Mouse (Mus musculus) bone marrow, adult 2 months (tissue): ENCODE measurements around the gene Kcnab1. TPM values are rescaled to one million over a fixed set of nuclear protein-coding genes. Genes with fewer than 3 reads are reported as not detected.
A peak's percentile ranks its signal among the peaks of the same experiment; 100 is the strongest.

Experiments
- H3K27ac ChIP-seq: fragments of 200-500 bp; 2 replicates; pipeline ENCODE4 v1.5.1; 2012; ENCODE audit warnings: low read depth, mild to moderate bottlenecking, control low read depth, inconsistent platforms, low read length; ENCODE audit not compliant: control insufficient read depth, poor library complexity, insufficient read depth
- H3K4me1 ChIP-seq: fragments of 200-500 bp; 2 replicates; pipeline ENCODE4 v1.6.1; 2011; ENCODE audit warnings: low read length; ENCODE audit not compliant: control insufficient read depth, insufficient read depth
- H3K4me3 ChIP-seq: fragments of 200-500 bp; replicated peaks from 2 replicates; pipeline ENCODE3; 2011; ENCODE audit warnings: mild to moderate bottlenecking, low read depth, low read length, control low read depth; ENCODE audit not compliant: control insufficient read depth
- CTCF ChIP-seq: fragments of 200-500 bp; IDR thresholded peaks from 2 replicates; pipeline ENCODE4 v1.5.1; 2011; ENCODE audit warnings: low read length, control low read depth; ENCODE audit not compliant: control insufficient read depth, insufficient read depth
- POLR2A ChIP-seq: fragments of 200-500 bp; IDR thresholded peaks from 2 replicates; pipeline ENCODE4 v1.6.1; 2011; ENCODE audit warnings: low read depth, mild to moderate bottlenecking, control low read depth, low read length, borderline replicate concordance; ENCODE audit not compliant: control insufficient read depth
- WGBS: fragments of 180-500 bp; shearing (Covaris S2); methylation state at CpG from one replicate; pipeline ENCODE4 v1.1.7; 2018; 5-methylcytosine and 5-hydroxymethylcytosine counted together
- polyA plus RNA-seq: library from polyadenylated mRNA; stranded (reverse); fragments of >200 nt; gene quantifications from 2 replicates; pipeline ENCODE4 v1.2.4, GENCODE M21; 2011; ENCODE audit warnings: low replicate concordance; ENCODE audit not compliant: missing spikeins, insufficient read depth, insufficient read length

Gene Kcnab1
- polyA plus RNA-seq, 1 experiment: 2.2 TPM

DNA sequence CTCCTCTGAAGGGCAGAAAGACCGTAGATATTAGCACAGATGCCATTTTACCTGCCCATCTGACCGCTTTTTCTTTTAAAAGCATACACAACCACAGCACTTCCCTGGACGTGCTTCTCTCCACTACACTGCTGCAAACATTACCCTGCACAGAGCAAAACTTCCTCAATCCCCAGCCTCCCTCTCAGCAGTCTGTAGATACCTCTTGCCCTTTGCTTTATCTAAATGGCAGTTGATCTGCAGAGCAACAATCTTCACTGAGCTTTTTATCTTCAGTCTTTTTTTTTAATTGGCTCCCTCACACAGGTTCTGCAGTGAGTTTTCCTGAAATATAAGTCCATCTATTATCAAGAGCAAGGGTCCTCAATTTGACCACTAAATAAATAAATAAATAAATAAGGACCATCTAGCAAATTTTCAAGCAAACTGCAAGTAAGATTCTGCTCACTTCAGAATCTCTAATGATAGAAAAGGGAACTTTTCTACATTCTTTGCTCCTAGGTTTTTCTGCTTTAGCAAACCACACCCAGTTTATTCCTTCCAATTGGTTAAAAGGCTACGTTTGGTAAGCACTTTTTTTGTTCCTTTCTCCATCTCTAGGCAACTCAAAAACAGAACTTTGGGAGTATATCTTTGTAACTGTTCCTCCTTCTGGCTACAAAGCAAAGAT lies 287.8 kb downstream of the Kcnab1 start:
- Histone ChIP-seq H3K4me3 (no peak overlapping the region), H3K4me1 (no peaks in the 10 kb centered on the region), H3K27ac (no peak overlapping the region)
- WGBS: 14% methylated on average over 4 of the region's 4 CpGs
- TF ChIP-seq CTCF: no peak
- no peak for TF ChIP-seq POLR2A

DNA sequence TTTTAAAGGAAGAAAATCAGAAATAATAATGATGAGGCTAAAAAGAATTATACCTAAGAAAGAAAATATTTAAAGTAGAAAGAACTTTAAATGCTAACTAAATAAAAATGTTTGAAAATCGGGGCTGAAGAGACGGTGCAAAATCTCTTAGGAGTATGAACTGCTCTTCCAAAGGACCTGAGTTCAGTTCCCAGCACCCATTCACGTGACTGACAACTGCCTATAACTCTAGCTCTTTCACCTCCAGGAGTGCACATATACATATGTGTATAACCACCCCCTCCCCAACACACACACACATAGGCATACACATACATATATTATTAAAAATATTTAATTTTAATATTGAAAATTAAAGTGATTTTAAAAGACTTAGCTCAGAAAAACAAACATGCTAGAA lies 288.4 kb downstream of the Kcnab1 start:
- Histone ChIP-seq H3K4me1 (no peaks in the 10 kb centered on the region), H3K27ac (no peak overlapping the region), H3K4me3 (no peak overlapping the region)
- TF ChIP-seq POLR2A: no peak
- no peak for TF ChIP-seq CTCF
- 84% methylated on average over 3 of the region's 3 CpGs for whole genome bisulfite sequencing

- no peak overlapping the region for H3K4me3 ChIP-seq
- TF ChIP-seq CTCF (no peak), POLR2A (no peak)
Measured at GRCm38 (mm10) chr3:65405781-65406180, 296.6 kb downstream of the Kcnab1 start.

GRCm38 (mm10) chr3:65407891-65408290 lies 298.7 kb downstream of the Kcnab1 start:
- H3K27ac ChIP-seq: no peak overlapping the region
- H3K4me3 ChIP-seq: no peak overlapping the region
- no peaks in the 10 kb centered on the region for H3K4me1 ChIP-seq
- no peak for TF ChIP-seq CTCF
- TF ChIP-seq POLR2A: no peak

More at GRCm38 (mm10) chr3:65405781-65406180, 296.6 kb downstream of the Kcnab1 start:
- no peak overlapping the region for H3K27ac ChIP-seq
- 76% methylated on average over 4 of the region's 4 CpGs for WGBS
- H3K4me1 ChIP-seq: no peaks in the 10 kb centered on the region

GRCm38 (mm10) chr3:65416571-65416970 lies 307.4 kb downstream of the Kcnab1 start:
- H3K4me1 ChIP-seq: peaks cover 2% of the 10 kb centered on the region; the same call in 1 of the 2 replicates
- H3K4me3 ChIP-seq: no peak overlapping the region
- TF ChIP-seq CTCF (no peak), POLR2A (no peak)
- H3K27ac ChIP-seq: no peak overlapping the region

GRCm38 (mm10) chr3:65417913-65418594 lies 308.9 kb downstream of the Kcnab1 start:
- peak overlapping the region; percentile 61; the same call in 1 of the 2 replicates for H3K27ac ChIP-seq
- H3K4me3 ChIP-seq: no peak overlapping the region
- 2% methylated on average over 5 of the region's 5 CpGs for WGBS
- H3K4me1 ChIP-seq: peaks cover 2% of the 10 kb centered on the region; the same call in 1 of the 2 replicates
- TF ChIP-seq POLR2A: no peak
- TF ChIP-seq CTCF: no peak

GRCm38 (mm10) chr3:65419706-65420105 lies 310.5 kb downstream of the Kcnab1 start:
- Histone ChIP-seq H3K27ac (no peak overlapping the region), H3K4me1 (peaks cover 2% of the 10 kb centered on the region; the same call in 1 of the 2 replicates), H3K4me3 (no peak overlapping the region)
- TF ChIP-seq POLR2A (no peak), CTCF (no peak)
- WGBS: 84% methylated on average over 3 of the region's 3 CpGs
